8 mouse cellular contexts compared by ENCODE assay signal in genomic region chr10:17947960-17948730, GRCm38 (mm10). TPM values are rescaled to one million over a fixed set of nuclear protein-coding genes. Genes with fewer than 3 reads are reported as not detected.
DNase-seq lines count a peak whose midpoint lies in the region; ATAC-seq and TF ChIP-seq lines count a peak whose summit lies in the region.

Gene Heca, minus strand, starts transcription at chr10:17948067.

- no peaks in the 10 kb centered on the region for H3K27me3 ChIP-seq in heart, embryonic 11.5 days (ENCODE audit: control insufficient read depth, insufficient read depth, low read length)
- H3K27me3 ChIP-seq in kidney, embryonic 16.5 days (ENCODE audit: insufficient read depth, low read length) = no peaks in the 10 kb centered on the region
- no peaks in the 10 kb centered on the region for H3K27me3 ChIP-seq in liver, adult 2 months (ENCODE audit: control insufficient read depth, insufficient read depth, low read length)
- H3K27me3 ChIP-seq in myocyte (ENCODE audit: control insufficient read depth, insufficient read depth, insufficient read length) = no peaks in the 10 kb centered on the region
- no peaks in the 10 kb centered on the region for H3K27me3 ChIP-seq in splenic B cell, adult 2 months (ENCODE audit: control insufficient read depth, insufficient read depth, low read length, poor library complexity, severe bottlenecking)

- TF ChIP-seq POLR2A in liver, adult 2 months (IDR thresholded peaks at IDR 0.05; ENCODE audit: extremely low read depth, insufficient read depth, low read length) = peak; percentile 62; the same call in 1 of the 2 replicates
- peak; percentile 66 for TF ChIP-seq POLR2A in myocyte (IDR thresholded peaks at IDR 0.05; ENCODE audit: insufficient read length, low read depth)

- H3K9ac ChIP-seq in heart, embryonic 11.5 days (ENCODE audit: low read depth, low read length) = peak within 1 kb of the TSS; percentile 91
- H3K9ac ChIP-seq in kidney, embryonic 16.5 days (replicated peaks; ENCODE audit: low read length) = peak within 1 kb of the TSS; percentile 90
- H3K9ac ChIP-seq in liver, adult 2 months (ENCODE audit: low read depth, low read length) = peak within 1 kb of the TSS; percentile 92

- peak within 1 kb of the TSS; percentile 69 for H3K4me2 ChIP-seq in heart, embryonic 11.5 days
- H3K4me2 ChIP-seq in kidney, embryonic 16.5 days (replicated peaks; ENCODE audit: low read depth, low read length) = peak within 1 kb of the TSS; percentile 52
- peak within 1 kb of the TSS; percentile 67 for H3K4me2 ChIP-seq in myocyte (ENCODE audit: low read depth)

- peaks cover 7% of the 10 kb centered on the region; the same call in 1 of the 2 replicates for H3K79me2 ChIP-seq in liver, adult 2 months (ENCODE audit: control insufficient read depth, insufficient read depth, low read length)
- peaks cover 3% of the 10 kb centered on the region for H3K79me2 ChIP-seq in myocyte (ENCODE audit: control insufficient read depth, insufficient read depth)

- H3K4me3 ChIP-seq in heart, embryonic 11.5 days (ENCODE audit: low read depth, low read length) = peak within 1 kb of the TSS; percentile 87
- peak within 1 kb of the TSS; percentile 87 for H3K4me3 ChIP-seq in kidney, embryonic 16.5 days (ENCODE audit: low read length)
- H3K4me3 ChIP-seq in liver, adult 2 months (ENCODE audit: insufficient read depth, low read depth, low read length) = peak within 1 kb of the TSS; percentile 81
- peak within 1 kb of the TSS; percentile 48 for H3K4me3 ChIP-seq in myocyte

- no peaks in the 10 kb centered on the region for H3K9me3 ChIP-seq in heart, embryonic 11.5 days (replicated peaks; ENCODE audit: control insufficient read depth, low read length)
- H3K9me3 ChIP-seq in kidney, embryonic 16.5 days (ENCODE audit: low read length) = no peaks in the 10 kb centered on the region

- H3K27ac ChIP-seq in heart, embryonic 11.5 days (ENCODE audit: low read depth, low read length) = peak within 1 kb of the TSS; percentile 85
- peak within 1 kb of the TSS; percentile 90 for H3K27ac ChIP-seq in kidney, embryonic 16.5 days (ENCODE audit: low read length)
- peak within 1 kb of the TSS; percentile 78 for H3K27ac ChIP-seq in liver, adult 2 months (replicated peaks; ENCODE audit: insufficient read depth, low read depth, low read length)

- H3ac ChIP-seq in myocyte (ENCODE audit: control insufficient read depth, insufficient read length) = peak within 1 kb of the TSS; percentile 95

- 7% methylated on average over 45 of the region's 50 CpGs for WGBS in heart, embryonic 11.5 days (ENCODE audit: insufficient replicate concordance)
- WGBS in kidney, embryonic 16.5 days = 7% methylated on average over 46 of the region's 50 CpGs
- WGBS in liver, adult 2 months = 2% methylated on average over 50 of the region's 50 CpGs

- H3K4me1 ChIP-seq in heart, embryonic 11.5 days (ENCODE audit: control insufficient read depth, insufficient read depth, low read length) = peaks cover 5% of the 10 kb centered on the region; the same call in 1 of the 2 replicates
- H3K4me1 ChIP-seq in kidney, embryonic 16.5 days (ENCODE audit: insufficient read depth, low read length) = peaks cover 8% of the 10 kb centered on the region
- peaks cover 6% of the 10 kb centered on the region; the same call in 1 of the 2 replicates for H3K4me1 ChIP-seq in liver, adult 2 months (ENCODE audit: control insufficient read depth, insufficient read depth, low read length)

- DNase-seq in A20 (ENCODE audit: low read depth, low spot score) = peak; percentile 93
- peak; percentile 96 for DNase-seq in brain, adult 2 months (ENCODE audit: low read depth, low spot score)
- DNase-seq in liver, adult 2 months (ENCODE audit: extremely low read depth, low read depth, low spot score) = peak; percentile 93
- peak; percentile 97 for DNase-seq in splenic B cell, adult 2 months (ENCODE audit: low read depth, low spot score)

- H3K36me3 ChIP-seq in heart, embryonic 11.5 days (ENCODE audit: control insufficient read depth, insufficient read depth, low read length) = no peaks in the 10 kb centered on the region
- H3K36me3 ChIP-seq in kidney, embryonic 16.5 days (ENCODE audit: insufficient read depth, low read length) = no peaks in the 10 kb centered on the region
- H3K36me3 ChIP-seq in liver, adult 2 months (ENCODE audit: control insufficient read depth, insufficient read depth, low read length) = peaks cover 5% of the 10 kb centered on the region
- no peaks in the 10 kb centered on the region for H3K36me3 ChIP-seq in myocyte (ENCODE audit: control insufficient read depth, insufficient read depth)
- no peaks in the 10 kb centered on the region; the same call in 1 of the 2 replicates for H3K36me3 ChIP-seq in splenic B cell, adult 2 months (ENCODE audit: control insufficient read depth, insufficient read depth, low read length, poor library complexity, severe bottlenecking)

- ATAC-seq in erythroblast, adult 5-6 weeks (replicated peaks; ENCODE audit: low FRiP score, poor library complexity, severe bottlenecking) = peak; percentile 88
- peak; percentile 96 for ATAC-seq in heart, embryonic 11.5 days (replicated peaks; ENCODE audit: insufficient number of reproducible peaks, low FRiP score, low TSS enrichment)
- peak; percentile 97 for ATAC-seq in kidney, embryonic 16.5 days (ENCODE audit: low FRiP score, low TSS enrichment)

- TF ChIP-seq CTCF in liver, adult 2 months (IDR thresholded peaks at IDR 0.05; ENCODE audit: low read depth, low read length) = no peak

TF ChIP-seq in myocyte, 11 proteins besides CTCF, POLR2A, EP300 and RAD21:
- TF ChIP-seq CEBPB (IDR thresholded peaks at IDR 0.05; ENCODE audit: insufficient read depth, poor library complexity, severe bottlenecking) = no peak
- TF ChIP-seq USF1 (IDR thresholded peaks at IDR 0.05; ENCODE audit: low read depth) = no peak
- no peak for TF ChIP-seq REST (IDR thresholded peaks at IDR 0.05; ENCODE audit: insufficient read depth, insufficient read length)
- TF ChIP-seq SRF (IDR thresholded peaks at IDR 0.05; ENCODE audit: control insufficient read depth, insufficient read length, low read depth) = no peak
- TF ChIP-seq MYOG (IDR thresholded peaks at IDR 0.05; ENCODE audit: control insufficient read depth in 1 of 3, insufficient read depth in 1 of 3, insufficient read length in 2 of 3, low read depth in 2 of 3) = no peak
- no peak for TF ChIP-seq POLR2AphosphoS2 (IDR thresholded peaks at IDR 0.05; ENCODE audit: insufficient read length, low read depth)
- no peak for TF ChIP-seq MYOD1 (IDR thresholded peaks at IDR 0.05; ENCODE audit: control insufficient read depth in 1 of 3, insufficient read length in 2 of 3, low read depth in 2 of 3)
- TF ChIP-seq TCF12 (IDR thresholded peaks at IDR 0.05; ENCODE audit: insufficient read depth, poor library complexity, severe bottlenecking) = no peak
- TF ChIP-seq E2F4 (IDR thresholded peaks at IDR 0.05; ENCODE audit: insufficient read depth) = no peak
- no peak for TF ChIP-seq TCF3 (IDR thresholded peaks at IDR 0.05; ENCODE audit: insufficient read length, low read depth)
- TF ChIP-seq MAX (IDR thresholded peaks at IDR 0.05; ENCODE audit: low read depth) = no peak

RNA-seq across cellular contexts. Expression of gene Heca, which starts in this region (rescaled TPM):
- total RNA-seq in erythroblast, adult 5-6 weeks (2015; ENCODE audit: low replicate concordance) = 8.4 and 21.7 TPM in 2 replicates
- total RNA-seq in erythroblast, adult 5-6 weeks (2017; ENCODE audit: low replicate concordance) = 19.4 and 21.9 TPM in 2 replicates
- 4.0 and 5.3 TPM in 2 replicates for polyA plus RNA-seq in heart, embryonic 11.5 days (2014; fragmentation: Nextera tagmentation; extraction: Ambion mirVana)
- polyA plus RNA-seq in kidney, embryonic 16.5 days (2015; fragmentation: Nextera tagmentation; extraction: Ambion mirVana) = 2.9 and 5.2 TPM in 2 replicates
- 25.2 and 27.9 TPM in 2 replicates for total RNA-seq in liver, adult 2 months (2014; rRNA removed)
- polyA plus RNA-seq in liver, adult 2 months (2012; rRNA removed) = 7.5 and 15.1 TPM in 2 replicates
- 4.1 TPM for polyA plus RNA-seq in myocyte (2012; fragmentation: generic; extraction: Trizol)

Comparison
In these comparisons a context has a peak if more than half of its experiments do, and no peak if none do; other contexts are left out.
1. Peak in every context shown above with its lines: DNase-seq, ATAC-seq, H3K4me3 ChIP-seq and H3K27ac ChIP-seq.